8 mouse cellular contexts compared by ENCODE assay signal in the genomic region with DNA sequence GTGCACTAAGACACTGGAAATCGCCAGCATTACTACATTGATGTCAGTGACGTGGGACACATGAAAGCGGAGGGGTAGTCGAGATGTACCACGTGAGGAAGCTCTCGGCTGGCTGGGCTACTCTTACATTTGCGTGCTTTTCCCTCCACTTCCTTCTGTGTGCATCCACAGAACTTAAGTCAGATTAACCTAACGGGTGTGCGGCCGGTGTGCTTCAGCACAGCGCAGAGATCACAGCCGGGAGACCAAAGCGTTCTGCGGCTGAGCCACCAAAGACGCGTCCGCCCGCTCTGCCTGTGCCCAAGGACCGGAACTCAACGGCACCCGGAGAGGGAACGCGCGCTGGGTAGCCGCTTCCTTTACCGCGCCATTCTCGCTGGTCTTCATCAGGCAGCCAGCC. TPM values are rescaled to one million over a fixed set of nuclear protein-coding genes. Genes with fewer than 3 reads are reported as not detected.
DNase-seq lines count a peak whose midpoint lies in the region; ATAC-seq and TF ChIP-seq lines count a peak whose summit lies in the region.

No protein-coding gene starts in this region.

- peaks cover 36% of the 10 kb centered on the region for H3K4me1 ChIP-seq in G1E (ENCODE audit: insufficient read depth, low read depth, low read length)
- H3K4me1 ChIP-seq in embryonic facial prominence, embryonic 14.5 days (ENCODE audit: control insufficient read depth, insufficient read depth, low read length) = peaks cover 15% of the 10 kb centered on the region
- H3K4me1 ChIP-seq in limb, embryonic 12.5 days (replicated peaks) = peaks cover 19% of the 10 kb centered on the region
- H3K4me1 ChIP-seq in neural tube, embryonic 14.5 days (ENCODE audit: control insufficient read depth, insufficient read depth, low read length) = peaks cover 15% of the 10 kb centered on the region

- H3K9me3 ChIP-seq in G1E (replicated peaks) = no peaks in the 10 kb centered on the region
- H3K9me3 ChIP-seq in embryonic facial prominence, embryonic 14.5 days (ENCODE audit: control insufficient read depth, low read length) = no peaks in the 10 kb centered on the region
- H3K9me3 ChIP-seq in limb, embryonic 12.5 days = no peaks in the 10 kb centered on the region
- H3K9me3 ChIP-seq in neural tube, embryonic 14.5 days (ENCODE audit: control insufficient read depth, low read length) = no peaks in the 10 kb centered on the region

- H3K27me3 ChIP-seq in G1E (ENCODE audit: insufficient read depth, low read length) = no peaks in the 10 kb centered on the region
- H3K27me3 ChIP-seq in embryonic facial prominence, embryonic 14.5 days (replicated peaks; ENCODE audit: control insufficient read depth, insufficient read depth, low read length) = no peaks in the 10 kb centered on the region
- H3K27me3 ChIP-seq in limb, embryonic 12.5 days = no peaks in the 10 kb centered on the region
- no peaks in the 10 kb centered on the region for H3K27me3 ChIP-seq in neural tube, embryonic 14.5 days (ENCODE audit: control insufficient read depth, insufficient read depth, low read length)

- H3K9ac ChIP-seq in embryonic facial prominence, embryonic 14.5 days (ENCODE audit: low read depth, low read length) = peak overlapping the region; percentile 78
- H3K9ac ChIP-seq in limb, embryonic 12.5 days (replicated peaks) = peak overlapping the region; percentile 83
- H3K9ac ChIP-seq in neural tube, embryonic 14.5 days (replicated peaks; ENCODE audit: low read depth, low read length) = peak overlapping the region; percentile 61

- peak overlapping the region; percentile 39 for H3K27ac ChIP-seq in embryonic facial prominence, embryonic 14.5 days (replicated peaks; ENCODE audit: low read depth, low read length)
- H3K27ac ChIP-seq in limb, embryonic 12.5 days = no peak overlapping the region
- H3K27ac ChIP-seq in neural tube, embryonic 14.5 days (ENCODE audit: low read depth, low read length) = peak overlapping the region; percentile 55

- H3K4me2 ChIP-seq in embryonic facial prominence, embryonic 14.5 days (ENCODE audit: low read depth, low read length) = peak overlapping the region; percentile 83
- peak overlapping the region; percentile 76 for H3K4me2 ChIP-seq in limb, embryonic 12.5 days
- peak overlapping the region; percentile 85 for H3K4me2 ChIP-seq in neural tube, embryonic 14.5 days (ENCODE audit: low read depth, low read length)

- DNase-seq in layer of hippocampus, adult 11-12 months (ENCODE audit: low spot score) = peak; percentile 32
- no peak for DNase-seq in layer of hippocampus, postnatal 36 days
- DNase-seq in G1E (ENCODE audit: low spot score) = peak; percentile 32
- peak; percentile 4 for DNase-seq in embryonic facial prominence, embryonic 14.5 days (ENCODE audit: low spot score)
- DNase-seq in adrenal gland, adult 2 months = no peak
- DNase-seq in right cerebral cortex, postnatal 36 days (ENCODE audit: low spot score in 2 of 2) = no peak

- TF ChIP-seq CTCF in G1E (IDR thresholded peaks at IDR 0.05; ENCODE audit: low read depth, low read length) = no peak

- peaks cover 60% of the 10 kb centered on the region for H3K36me3 ChIP-seq in G1E (replicated peaks)
- H3K36me3 ChIP-seq in embryonic facial prominence, embryonic 14.5 days (ENCODE audit: control insufficient read depth, insufficient read depth, low read length) = peaks cover 31% of the 10 kb centered on the region
- H3K36me3 ChIP-seq in limb, embryonic 12.5 days = peaks cover 43% of the 10 kb centered on the region
- peaks cover 19% of the 10 kb centered on the region for H3K36me3 ChIP-seq in neural tube, embryonic 14.5 days (ENCODE audit: control insufficient read depth, insufficient read depth, low read length)

- WGBS in embryonic facial prominence, embryonic 14.5 days = under 1% methylated on average over 12 of the region's 28 CpGs
- WGBS in limb, embryonic 12.5 days = under 1% methylated on average over 28 of the region's 28 CpGs
- 0% methylated on average over 28 of the region's 28 CpGs for WGBS in neural tube, embryonic 14.5 days

- peak overlapping the region; percentile 96 for H3K4me3 ChIP-seq in G1E (ENCODE audit: low read depth, low read length)
- peak overlapping the region; percentile 80 for H3K4me3 ChIP-seq in embryonic facial prominence, embryonic 14.5 days (ENCODE audit: low read depth, low read length)
- peak overlapping the region; percentile 92 for H3K4me3 ChIP-seq in limb, embryonic 12.5 days (replicated peaks)
- peak overlapping the region; percentile 74 for H3K4me3 ChIP-seq in neural tube, embryonic 14.5 days (ENCODE audit: low read depth, low read length)

- ATAC-seq in G1E (ENCODE audit: extremely low read depth, insufficient number of reproducible peaks, low FRiP score, poor library complexity, severe bottlenecking) = no peak
- ATAC-seq in embryonic facial prominence, embryonic 14.5 days (ENCODE audit: low read depth) = peak; percentile 1; the same call in 1 of the 2 replicates
- no peak for ATAC-seq in limb, embryonic 12.5 days (ENCODE audit: insufficient number of reproducible peaks, insufficient read depth, low FRiP score, low TSS enrichment, low read depth)
- ATAC-seq in neural tube, embryonic 14.5 days (ENCODE audit: low read depth) = peak; percentile 10

RNA-seq across cellular contexts. Expression of a gene that starts 0.5 kb away (rescaled TPM):
- 10 to 100 TPM; 27.0 to 29.5 TPM for total RNA-seq in layer of hippocampus, postnatal 36 days (2021)
- total RNA-seq in G1E (2014; fragmentation: Nextera tagmentation) (81.0 and 95.9 TPM in 2 replicates), G1E (2017) (50.2 and 52.2 TPM in 2 replicates)
- polyA plus RNA-seq in G1E (2012) = 20.3 and 29.3 TPM in 2 replicates
- polyA plus RNA-seq in embryonic facial prominence, embryonic 14.5 days (2014; fragmentation: Nextera tagmentation; extraction: Ambion mirVana) = 67.8 and 71.3 TPM in 2 replicates
- 78.5 and 81.9 TPM in 2 replicates for polyA plus RNA-seq in limb, embryonic 12.5 days (2016; fragmentation: Nextera tagmentation; extraction: Ambion mirVana)
- 60.7 and 69.2 TPM in 2 replicates for polyA plus RNA-seq in neural tube, embryonic 14.5 days (2014; fragmentation: Nextera tagmentation; extraction: Ambion mirVana)
- total RNA-seq in adrenal gland, adult 2 months (2021) = 10 to 100 TPM; 28.2 to 31.9 TPM
- 6.9 and 9.4 TPM in 2 replicates for polyA plus RNA-seq in adrenal gland, adult 2 months (2012; rRNA removed)

RNA-seq across cellular contexts. Expression of a gene that starts 0.6 kb away (rescaled TPM):
- 10 to 100 TPM; 41.9 to 45.0 TPM for total RNA-seq in layer of hippocampus, postnatal 36 days (2021)
- 36.7 and 45.4 TPM in 2 replicates for total RNA-seq in G1E (2014; fragmentation: Nextera tagmentation)
- total RNA-seq in G1E (2017) = 27.8 and 29.7 TPM in 2 replicates
- polyA plus RNA-seq in G1E (2012) = 25.6 and 34.0 TPM in 2 replicates
- 69.1 and 72.4 TPM in 2 replicates for polyA plus RNA-seq in embryonic facial prominence, embryonic 14.5 days (2014; fragmentation: Nextera tagmentation; extraction: Ambion mirVana)
- 87.6 and 93.2 TPM in 2 replicates for polyA plus RNA-seq in limb, embryonic 12.5 days (2016; fragmentation: Nextera tagmentation; extraction: Ambion mirVana)
- polyA plus RNA-seq in neural tube, embryonic 14.5 days (2014; fragmentation: Nextera tagmentation; extraction: Ambion mirVana) = 67.7 and 72.7 TPM in 2 replicates
- 10 to 100 TPM; 26.0 to 26.2 TPM for total RNA-seq in adrenal gland, adult 2 months (2021)
- polyA plus RNA-seq in adrenal gland, adult 2 months (2012; rRNA removed) = 56.9 and 73.6 TPM in 2 replicates

RNA-seq across cellular contexts. Expression of a gene that starts 21.0 kb away (rescaled TPM):
- 100 to 1,000 TPM; 507 to 547 TPM for total RNA-seq in layer of hippocampus, postnatal 36 days (2021)
- total RNA-seq in G1E (2014; fragmentation: Nextera tagmentation) = 910 and 922 TPM in 2 replicates
- 501 and 541 TPM in 2 replicates for total RNA-seq in G1E (2017)
- polyA plus RNA-seq in G1E (2012) = 573 and 600 TPM in 2 replicates
- polyA plus RNA-seq in embryonic facial prominence, embryonic 14.5 days (2014; fragmentation: Nextera tagmentation; extraction: Ambion mirVana) = 522 and 549 TPM in 2 replicates
- 636 and 656 TPM in 2 replicates for polyA plus RNA-seq in limb, embryonic 12.5 days (2016; fragmentation: Nextera tagmentation; extraction: Ambion mirVana)
- 521 and 528 TPM in 2 replicates for polyA plus RNA-seq in neural tube, embryonic 14.5 days (2014; fragmentation: Nextera tagmentation; extraction: Ambion mirVana)
- 100 to 1,000 TPM; 804 to 889 TPM for total RNA-seq in adrenal gland, adult 2 months (2021)
- 521 and 639 TPM in 2 replicates for polyA plus RNA-seq in adrenal gland, adult 2 months (2012; rRNA removed)

RNA-seq across cellular contexts. Expression of a gene that starts 36.7 kb away (rescaled TPM):
- total RNA-seq in layer of hippocampus, postnatal 36 days (2021) = 10 to 100 TPM; 34.7 to 35.5 TPM
- total RNA-seq in G1E (2014; fragmentation: Nextera tagmentation) (14.9 and 16.9 TPM in 2 replicates), G1E (2017) (13.5 and 16.5 TPM in 2 replicates)
- 31.0 and 33.8 TPM in 2 replicates for polyA plus RNA-seq in G1E (2012)
- polyA plus RNA-seq in embryonic facial prominence, embryonic 14.5 days (2014; fragmentation: Nextera tagmentation; extraction: Ambion mirVana) = 13.8 and 15.0 TPM in 2 replicates
- 22.8 and 23.2 TPM in 2 replicates for polyA plus RNA-seq in limb, embryonic 12.5 days (2016; fragmentation: Nextera tagmentation; extraction: Ambion mirVana)
- 10.7 and 14.7 TPM in 2 replicates for polyA plus RNA-seq in neural tube, embryonic 14.5 days (2014; fragmentation: Nextera tagmentation; extraction: Ambion mirVana)
- 10 to 100 TPM; 13.9 to 15.2 TPM for total RNA-seq in adrenal gland, adult 2 months (2021)
- polyA plus RNA-seq in adrenal gland, adult 2 months (2012; rRNA removed) = 4.3 and 6.6 TPM in 2 replicates

RNA-seq across cellular contexts. Expression of a gene that starts 48.3 kb away (rescaled TPM):
- total RNA-seq in layer of hippocampus, postnatal 36 days (2021) = 10 to 100 TPM; 31.8 to 37.0 TPM
- total RNA-seq in G1E (2014; fragmentation: Nextera tagmentation) (27.5 and 39.4 TPM in 2 replicates), G1E (2017) (26.2 and 31.7 TPM in 2 replicates)
- 16.1 and 17.4 TPM in 2 replicates for polyA plus RNA-seq in G1E (2012)
- polyA plus RNA-seq in embryonic facial prominence, embryonic 14.5 days (2014; fragmentation: Nextera tagmentation; extraction: Ambion mirVana) = 27.5 and 35.2 TPM in 2 replicates
- 41.3 and 42.5 TPM in 2 replicates for polyA plus RNA-seq in limb, embryonic 12.5 days (2016; fragmentation: Nextera tagmentation; extraction: Ambion mirVana)
- polyA plus RNA-seq in neural tube, embryonic 14.5 days (2014; fragmentation: Nextera tagmentation; extraction: Ambion mirVana) = 33.7 and 34.8 TPM in 2 replicates
- 10 to 100 TPM; 15.9 to 22.0 TPM for total RNA-seq in adrenal gland, adult 2 months (2021)
- polyA plus RNA-seq in adrenal gland, adult 2 months (2012; rRNA removed) = 48.3 and 49.2 TPM in 2 replicates

Comparison
In these comparisons a context has a peak if more than half of its experiments do, and no peak if none do; other contexts are left out.
1. DNase-seq: peak in layer of hippocampus, adult 11-12 months (single experiment), G1E (single experiment) and embryonic facial prominence, embryonic 14.5 days (single experiment); none in layer of hippocampus, postnatal 36 days (0 of 2), adrenal gland, adult 2 months (single experiment) and right cerebral cortex, postnatal 36 days (0 of 2).
2. ATAC-seq: peak in embryonic facial prominence, embryonic 14.5 days (single experiment) and neural tube, embryonic 14.5 days (single experiment); none in G1E (single experiment) and limb, embryonic 12.5 days (single experiment).
3. Peak in every context shown above with its lines, with median percentiles within 50 percentile points of each other: H3K4me3 ChIP-seq, H3K4me2 ChIP-seq and H3K9ac ChIP-seq.